Comparison of ENCODE assay signal across 8 mouse cellular contexts in the genomic region with DNA sequence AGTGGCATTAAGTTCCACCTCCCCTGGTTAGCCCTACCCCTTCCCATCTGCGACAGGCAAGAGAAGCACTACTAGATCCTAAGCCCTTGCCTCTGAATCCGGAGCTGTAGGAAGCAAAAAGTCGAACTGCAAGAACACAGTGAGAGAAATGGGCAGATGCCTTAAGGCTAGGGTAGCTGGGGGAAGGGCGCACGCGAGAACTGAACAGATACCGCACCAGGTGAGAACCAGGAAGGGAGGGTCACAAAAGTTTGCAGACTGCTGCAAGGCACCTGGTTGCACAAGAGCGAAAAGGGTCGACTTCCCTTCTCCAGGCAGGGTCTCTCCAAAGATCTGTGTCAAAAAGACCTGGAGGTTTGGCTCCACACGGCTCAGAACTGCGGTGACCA. TPM values are rescaled to one million over a fixed set of nuclear protein-coding genes. Genes with fewer than 3 reads are reported as not detected.
DNase-seq lines count a peak whose midpoint lies in the region; ATAC-seq lines count a peak whose summit lies in the region.

No protein-coding gene starts in this region.

- H3K4me1 ChIP-seq in lung, embryonic 15.5 days, result no peaks in the 10 kb centered on the region; the same call in 1 of the 2 replicates
- peaks cover 4% of the 10 kb centered on the region; the same call in 1 of the 2 replicates for H3K4me1 ChIP-seq in heart, embryonic 11.5 days (ENCODE audit: control insufficient read depth, insufficient read depth, low read length)
- peaks cover 5% of the 10 kb centered on the region; the same call in 1 of the 2 replicates for H3K4me1 ChIP-seq in midbrain, embryonic 16.5 days (ENCODE audit: control insufficient read depth, insufficient read depth, low read length)

- peaks cover 12% of the 10 kb centered on the region for H3K27me3 ChIP-seq in lung, embryonic 15.5 days
- H3K27me3 ChIP-seq in heart, embryonic 11.5 days (ENCODE audit: control insufficient read depth, insufficient read depth, low read length), result peaks cover 6% of the 10 kb centered on the region; the same call in 1 of the 2 replicates
- H3K27me3 ChIP-seq in midbrain, embryonic 16.5 days (ENCODE audit: control insufficient read depth, insufficient read depth, low read depth, low read length), result no peaks in the 10 kb centered on the region

- H3K9me3 ChIP-seq in lung, embryonic 15.5 days, result no peaks in the 10 kb centered on the region
- no peaks in the 10 kb centered on the region for H3K9me3 ChIP-seq in heart, embryonic 11.5 days (replicated peaks; ENCODE audit: control insufficient read depth, low read length)
- no peaks in the 10 kb centered on the region for H3K9me3 ChIP-seq in midbrain, embryonic 16.5 days (replicated peaks; ENCODE audit: control insufficient read depth, low read length, poor library complexity, severe bottlenecking)

- peak overlapping the region; percentile 29; the same call in 1 of the 2 replicates for H3K9ac ChIP-seq in lung, embryonic 15.5 days
- peak overlapping the region; percentile 68 for H3K9ac ChIP-seq in heart, embryonic 11.5 days (ENCODE audit: low read depth, low read length)
- peak overlapping the region; percentile 84 for H3K9ac ChIP-seq in midbrain, embryonic 16.5 days (ENCODE audit: low read depth, low read length)

- no peaks in the 10 kb centered on the region for H3K36me3 ChIP-seq in lung, embryonic 15.5 days
- H3K36me3 ChIP-seq in heart, embryonic 11.5 days (ENCODE audit: control insufficient read depth, insufficient read depth, low read length), result no peaks in the 10 kb centered on the region
- H3K36me3 ChIP-seq in midbrain, embryonic 16.5 days (ENCODE audit: control insufficient read depth, insufficient read depth, low read length), result no peaks in the 10 kb centered on the region

- peak; percentile 40; the same call in 1 of the 2 replicates for ATAC-seq in lung, embryonic 15.5 days (ENCODE audit: borderline replicate concordance, extremely low read depth, low FRiP score, low TSS enrichment)
- 0 out of 2 replicates have a peak, but pooled peaks have one; percentile 27 for ATAC-seq in heart, embryonic 11.5 days (replicated peaks; ENCODE audit: insufficient number of reproducible peaks, low FRiP score, low TSS enrichment)
- peak; percentile 58 for ATAC-seq in midbrain, embryonic 16.5 days
- ATAC-seq in activated CD4-positive, CD25-positive, alpha-beta regulatory T cell, adult 4 months, result no peak

- no peak overlapping the region for H3K27ac ChIP-seq in lung, embryonic 15.5 days
- no peak overlapping the region for H3K27ac ChIP-seq in heart, embryonic 11.5 days (ENCODE audit: low read depth, low read length)
- H3K27ac ChIP-seq in midbrain, embryonic 16.5 days (ENCODE audit: low read length), result peak overlapping the region; percentile 92

- H3K4me2 ChIP-seq in lung, embryonic 15.5 days, result peak overlapping the region; percentile 96
- H3K4me2 ChIP-seq in heart, embryonic 11.5 days, result peak overlapping the region; percentile 91
- H3K4me2 ChIP-seq in midbrain, embryonic 16.5 days (ENCODE audit: low read length), result peak overlapping the region; percentile 81

- H3K4me3 ChIP-seq in lung, embryonic 15.5 days, result peak overlapping the region; percentile 55
- peak overlapping the region; percentile 70 for H3K4me3 ChIP-seq in heart, embryonic 11.5 days (ENCODE audit: low read depth, low read length)
- H3K4me3 ChIP-seq in midbrain, embryonic 16.5 days (ENCODE audit: low read depth, low read length), result peak overlapping the region; percentile 74

- no peak for DNase-seq in lung, adult 18-20 months
- peak; percentile 54 to 64 for DNase-seq in cerebellum, postnatal 36 days
- DNase-seq in layer of hippocampus, postnatal 25 days (ENCODE audit: extremely low spot score in 1 of 2, low spot score in 1 of 2), result peak; percentile 10 to 21
- no peak for DNase-seq in gastrocnemius, postnatal 4 days (ENCODE audit: low spot score in 2 of 2)

- WGBS in lung, embryonic 15.5 days, result 0% methylated on average over 11 of the region's 11 CpGs
- WGBS in heart, embryonic 11.5 days (ENCODE audit: insufficient replicate concordance), result under 1% methylated on average over 11 of the region's 11 CpGs
- 0% methylated on average over 11 of the region's 11 CpGs for WGBS in midbrain, embryonic 16.5 days

RNA-seq across cellular contexts. Expression of gene Lrrc3b, which starts 0.7 kb away (rescaled TPM):
- polyA plus RNA-seq in lung, embryonic 15.5 days (2015; fragmentation: Nextera tagmentation; extraction: Ambion mirVana), result 3.2 and 3.4 TPM in 2 replicates
- 3.3 and 4.7 TPM in 2 replicates for polyA plus RNA-seq in heart, embryonic 11.5 days (2014; fragmentation: Nextera tagmentation; extraction: Ambion mirVana)
- 1 to 10 TPM; 7.5 to 8.7 TPM for total RNA-seq in layer of hippocampus, postnatal 25 days (2021)
- polyA plus RNA-seq in midbrain, embryonic 16.5 days (2015; fragmentation: Nextera tagmentation; extraction: Ambion mirVana), result 28.5 and 30.2 TPM in 2 replicates
- not detected for polyA plus RNA-seq in activated CD4-positive, CD25-positive, alpha-beta regulatory T cell, adult 4 months (2017; shearing (Covaris generic))
- total RNA-seq in gastrocnemius, postnatal 4 days (2021), result 1 to 10 TPM; 2.6 to 3.1 TPM

Comparison
In these comparisons a context has a peak if more than half of its experiments do, and no peak if none do; other contexts are left out.
1. H3K9ac ChIP-seq: peak in every context shown above with its lines; median percentile 84 in midbrain, embryonic 16.5 days; 68 in heart, embryonic 11.5 days; 29 in lung, embryonic 15.5 days.
2. DNase-seq: peak in cerebellum, postnatal 36 days (2 of 2) and layer of hippocampus, postnatal 25 days (2 of 2); none in lung, adult 18-20 months (0 of 2) and gastrocnemius, postnatal 4 days (0 of 2).
3. Peak in every context shown above with its lines, with median percentiles within 50 percentile points of each other: H3K4me2 ChIP-seq and H3K4me3 ChIP-seq.